Mouse (Mus musculus) thymus, adult 2 months (tissue): ENCODE results near the gene Prickle1. TPM values are rescaled to one million over a fixed set of nuclear protein-coding genes. Genes with fewer than 3 reads are reported as not detected.
A peak's percentile ranks its signal among the peaks of the same experiment; 100 is the strongest.

Experiments used
- DNase-seq: peaks from one replicate; pipeline ENCODE4 v3.0.0; 2021
- H3K27ac ChIP-seq: fragments of 200-500 bp; 2 replicates; pipeline ENCODE4 v1.5.1; 2012; ENCODE audit warnings: low read length, control low read depth; ENCODE audit not compliant: control insufficient read depth, insufficient read depth
- H3K27me3 ChIP-seq: fragments of 200-500 bp; 2 replicates; pipeline ENCODE4 v1.6.1; 2012; ENCODE audit warnings: mild to moderate bottlenecking, low read length, moderate library complexity, mixed read lengths; ENCODE audit not compliant: control insufficient read depth, insufficient read depth
- H3K36me3 ChIP-seq: fragments of 200-500 bp; 2 replicates; pipeline ENCODE4 v1.6.1; 2012; ENCODE audit warnings: mild to moderate bottlenecking, low read length, moderate library complexity; ENCODE audit not compliant: control insufficient read depth, insufficient read depth
- H3K4me1 ChIP-seq: fragments of 200-500 bp; replicated peaks from 2 replicates; pipeline ENCODE4 v1.6.1; 2012; ENCODE audit warnings: low read length; ENCODE audit not compliant: control insufficient read depth, insufficient read depth
- H3K4me3 ChIP-seq: fragments of 200-500 bp; 2 replicates; pipeline ENCODE4 v1.5.1; 2012; ENCODE audit warnings: mild to moderate bottlenecking, low read length, control low read depth, moderate library complexity; ENCODE audit not compliant: control insufficient read depth, insufficient read depth
- CTCF ChIP-seq: fragments of 200-500 bp; IDR thresholded peaks from 2 replicates; pipeline ENCODE4 v1.5.1; 2012; ENCODE audit warnings: mild to moderate bottlenecking, control low read depth, low read length, moderate library complexity, borderline replicate concordance; ENCODE audit not compliant: control insufficient read depth, poor library complexity, insufficient read depth; ENCODE audit errors: extremely low read depth
- POLR2A ChIP-seq: fragments of 200-500 bp; IDR thresholded peaks from 2 replicates; pipeline ENCODE4 v1.6.1; 2012; ENCODE audit warnings: mild to moderate bottlenecking, low read length, control low read depth, moderate library complexity; ENCODE audit not compliant: control insufficient read depth, poor library complexity, insufficient read depth; ENCODE audit errors: extremely low read depth
- WGBS: fragments of 180-500 bp; shearing (Covaris S2); methylation state at CpG from one replicate; pipeline ENCODE4 v1.1.7; 2018; 5-methylcytosine and 5-hydroxymethylcytosine counted together
- polyA plus RNA-seq: library from polyadenylated mRNA; depleted of rRNA; stranded (reverse); fragments of >200 nt; gene quantifications from 2 replicates; pipeline ENCODE4 v1.2.3, GENCODE M21; 2012; rRNA removed

Prickle1 gene
- polyA plus RNA-seq = 9.7 and 13.1 TPM in 2 replicates

GRCm38 (mm10) chr15:93595746-93596145 is at the start of gene Prickle1:
Gene Prickle1 (minus strand): TSS chr15:93595891.
- Histone ChIP-seq H3K27ac (no peak within 1 kb of the TSS), H3K4me1 (peaks cover 19% of the 10 kb centered on the region), H3K4me3 (peak within 1 kb of the TSS; percentile 91), H3K27me3 (no peaks in the 10 kb centered on the region), H3K36me3 (no peaks in the 10 kb centered on the region)
- WGBS = under 1% methylated on average over 60 of the region's 60 CpGs
- peak; percentile 86 for DNase-seq
- TF ChIP-seq CTCF (no peak), POLR2A (peak; percentile 75)

GRCm38 (mm10) chr15:93640221-93640620 is 44.5 kb upstream of the Prickle1 start:
- Histone ChIP-seq H3K4me1 (no peaks in the 10 kb centered on the region), H3K36me3 (no peaks in the 10 kb centered on the region), H3K4me3 (no peak overlapping the region), H3K27me3 (no peaks in the 10 kb centered on the region), H3K27ac (no peak overlapping the region)
- TF ChIP-seq CTCF (no peak), POLR2A (no peak)
- DNase-seq = no peak
- 73% methylated on average over 2 of the region's 2 CpGs for WGBS

GRCm38 (mm10) chr15:93636976-93637375 is 41.3 kb upstream of the Prickle1 start:
- WGBS = 62% methylated on average over 7 of the region's 7 CpGs

GRCm38 (mm10) chr15:93635603-93636002 is 39.9 kb upstream of the Prickle1 start:
- WGBS = 70% methylated on average over 4 of the region's 4 CpGs
- Histone ChIP-seq H3K27ac (no peak overlapping the region), H3K36me3 (no peaks in the 10 kb centered on the region), H3K4me3 (no peak overlapping the region), H3K4me1 (no peaks in the 10 kb centered on the region), H3K27me3 (no peaks in the 10 kb centered on the region)
- DNase-seq = no peak
- no peak for TF ChIP-seq CTCF
- TF ChIP-seq POLR2A = no peak

More at GRCm38 (mm10) chr15:93636976-93637375, 41.3 kb upstream of the Prickle1 start:
- Histone ChIP-seq H3K27me3 (no peaks in the 10 kb centered on the region), H3K27ac (no peak overlapping the region), H3K4me1 (no peaks in the 10 kb centered on the region), H3K4me3 (no peak overlapping the region), H3K36me3 (no peaks in the 10 kb centered on the region)
- TF ChIP-seq CTCF (no peak), POLR2A (no peak)
- DNase-seq = no peak

GRCm38 (mm10) chr15:93634536-93634935 is 38.8 kb upstream of the Prickle1 start:
- WGBS = 91% methylated on average over 5 of the region's 5 CpGs
- no peak for DNase-seq
- Histone ChIP-seq H3K36me3 (no peaks in the 10 kb centered on the region), H3K27ac (no peak overlapping the region), H3K4me3 (no peak overlapping the region), H3K4me1 (no peaks in the 10 kb centered on the region), H3K27me3 (no peaks in the 10 kb centered on the region)
- TF ChIP-seq POLR2A (no peak), CTCF (no peak)

- no peak for DNase-seq
- H3K27me3 ChIP-seq = no peaks in the 10 kb centered on the region
- H3K27ac ChIP-seq = no peak overlapping the region
- H3K36me3 ChIP-seq = no peaks in the 10 kb centered on the region
- H3K4me1 ChIP-seq = peaks cover 11% of the 10 kb centered on the region
- no peak overlapping the region for H3K4me3 ChIP-seq
- 95% methylated on average over 14 of the region's 14 CpGs for WGBS
- no peak for TF ChIP-seq CTCF
- TF ChIP-seq POLR2A = no peak
These were observed 34.4 kb upstream of the Prickle1 start for GRCm38 (mm10) chr15:93630001-93630541.

GRCm38 (mm10) chr15:93629201-93629600 is 33.5 kb upstream of the Prickle1 start:
- H3K36me3 ChIP-seq = no peaks in the 10 kb centered on the region
- H3K27ac ChIP-seq = no peak overlapping the region
- no peak for TF ChIP-seq CTCF
- TF ChIP-seq POLR2A = no peak
- no peak overlapping the region for H3K4me3 ChIP-seq
- 97% methylated on average over 9 of the region's 9 CpGs for WGBS
- DNase-seq = no peak
- peaks cover 11% of the 10 kb centered on the region for H3K4me1 ChIP-seq
- H3K27me3 ChIP-seq = no peaks in the 10 kb centered on the region
